Mouse (Mus musculus) heart, adult 2 months (tissue): ENCODE measurements around the gene Tuba8.

Experiments
- EP300 ChIP-seq: fragments of 200-500 bp; IDR thresholded peaks from 2 replicates; pipeline ENCODE4 v1.6.1; 2011; ENCODE audit warnings: low read depth, low read length, control low read depth; ENCODE audit not compliant: insufficient read depth
- POLR2A ChIP-seq: fragments of 200-500 bp; IDR thresholded peaks from 2 replicates; pipeline ENCODE4 v1.6.1; 2011; ENCODE audit warnings: mild to moderate bottlenecking, low read depth, low read length, control low read depth; ENCODE audit not compliant: insufficient read depth

- peak; percentile 80 for TF ChIP-seq POLR2A
- no peak for TF ChIP-seq EP300
Observed at GRCm38 (mm10) chr6:121183414-121184173, 26.9 kb upstream of the Tuba8 start, which contains the start of gene Pex26.
